Mouse (Mus musculus) hindlimb bud, embryonic 11.5 days (tissue): ENCODE data around the gene Adam12.

ENCODE experiments used
- DNase-seq: peaks from one replicate; pipeline ENCODE4 v3.0.0-alpha.2; 2012; ENCODE audit warnings: low read depth, low spot score; ENCODE audit errors: extremely low spot score

Adam12 gene

GRCm38 (mm10) chr7:134014733-134015132 lies 217.2 kb downstream of the Adam12 start:
- no peak for DNase-seq

- DNase-seq = no peak
Observed at GRCm38 (mm10) chr7:134009157-134009556, 222.8 kb downstream of the Adam12 start.

GRCm38 (mm10) chr7:134007942-134008361 lies 224.0 kb downstream of the Adam12 start:
- no peak for DNase-seq

GRCm38 (mm10) chr7:134001581-134001980 lies 230.4 kb downstream of the Adam12 start:
- no peak for DNase-seq

- no peak for DNase-seq
Observed at GRCm38 (mm10) chr7:133990930-133991329, 241.0 kb downstream of the Adam12 start.

GRCm38 (mm10) chr7:133988356-133988755 lies 243.6 kb downstream of the Adam12 start:
- no peak for DNase-seq

- no peak for DNase-seq
Observed at GRCm38 (mm10) chr7:133986201-133986600, 245.7 kb downstream of the Adam12 start.

GRCm38 (mm10) chr7:133985648-133986047 lies 246.3 kb downstream of the Adam12 start:
- no peak for DNase-seq

- DNase-seq = no peak
Observed at GRCm38 (mm10) chr7:133976388-133977122, 255.4 kb downstream of the Adam12 start.

- no peak for DNase-seq
Observed at GRCm38 (mm10) chr7:133971086-133971485, 260.9 kb downstream of the Adam12 start.

GRCm38 (mm10) chr7:133970407-133970806 lies 261.5 kb downstream of the Adam12 start:
- DNase-seq = no peak

GRCm38 (mm10) chr7:133967906-133968305 lies 264.0 kb downstream of the Adam12 start:
- no peak for DNase-seq

- DNase-seq = no peak
Observed at GRCm38 (mm10) chr7:133963501-133963900, 268.4 kb downstream of the Adam12 start.

- DNase-seq = no peak
Observed at GRCm38 (mm10) chr7:133959200-133959599, 272.7 kb downstream of the Adam12 start.

GRCm38 (mm10) chr7:133957873-133958272 lies 274.1 kb downstream of the Adam12 start:
- DNase-seq = no peak

GRCm38 (mm10) chr7:133954111-133955091 lies 277.5 kb downstream of the Adam12 start:
- DNase-seq = no peak

GRCm38 (mm10) chr7:133951777-133952545 lies 280.0 kb downstream of the Adam12 start:
- no peak for DNase-seq

GRCm38 (mm10) chr7:133947360-133947759 lies 284.6 kb downstream of the Adam12 start:
- DNase-seq = no peak

GRCm38 (mm10) chr7:133946757-133947345 lies 285.1 kb downstream of the Adam12 start:
- DNase-seq = no peak

- no peak for DNase-seq
Observed at GRCm38 (mm10) chr7:133946113-133946512, 285.8 kb downstream of the Adam12 start.

- DNase-seq = no peak
Observed at GRCm38 (mm10) chr7:133940405-133940804, 291.5 kb downstream of the Adam12 start.
